Mouse (Mus musculus) 416B (cell line): ENCODE data around the gene Cldn3.

Experiments
- DNase-seq: peaks from one replicate; pipeline ENCODE4 v3.0.0; 2011; ENCODE audit warnings: low read depth

Gene Cldn3

GRCm38 (mm10) chr5:135035608-135036359 lies 49.8 kb downstream of the Cldn3 start:
- no peak for DNase-seq
